Mouse (Mus musculus): ENCODE measurements around the gene Scube3. TPM values are rescaled to one million over a fixed set of nuclear protein-coding genes. Genes with fewer than 3 reads are reported as not detected.

Gene Scube3
- total RNA-seq, 2 experiments from 2014 or later, result not detected

DNA sequence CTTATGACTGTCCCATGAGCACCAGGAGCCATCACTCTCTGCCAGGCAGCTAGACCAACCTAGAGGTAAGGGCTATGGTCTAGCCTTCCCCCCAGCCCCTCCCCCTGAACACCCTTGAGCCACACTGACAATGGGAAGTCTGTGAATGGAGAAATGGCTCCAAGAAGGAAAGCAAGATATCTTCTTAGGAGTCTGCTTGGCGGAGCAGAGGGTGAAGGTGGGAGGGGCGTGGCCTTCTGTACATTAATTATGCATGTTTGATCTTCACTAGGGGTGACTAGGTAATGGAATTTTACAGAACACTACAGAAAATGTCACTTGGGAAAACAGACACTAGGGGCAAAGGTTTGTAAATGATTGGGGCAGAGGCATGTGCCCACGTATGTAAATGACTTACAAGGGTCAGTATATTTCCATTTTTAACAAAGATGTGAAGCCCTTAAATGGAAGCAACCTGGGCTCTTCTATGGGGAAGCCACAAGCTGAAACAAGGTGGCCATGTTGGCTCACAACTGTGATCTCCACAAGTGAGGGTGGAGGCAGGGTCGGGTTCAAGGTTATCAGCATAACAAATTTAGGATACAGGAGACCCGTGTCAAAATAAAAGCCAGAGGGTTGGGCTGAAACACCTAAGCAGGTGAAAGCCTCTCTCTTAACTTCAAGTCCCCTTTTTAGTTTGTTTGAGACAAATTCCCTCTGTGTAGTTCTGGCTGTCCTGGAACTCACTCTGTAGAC lies 11.4 kb upstream of the Scube3 start:
- ATAC-seq (replicated peaks; ENCODE audit: low FRiP score, low TSS enrichment, poor library complexity, severe bottlenecking), result no peak

DNA sequence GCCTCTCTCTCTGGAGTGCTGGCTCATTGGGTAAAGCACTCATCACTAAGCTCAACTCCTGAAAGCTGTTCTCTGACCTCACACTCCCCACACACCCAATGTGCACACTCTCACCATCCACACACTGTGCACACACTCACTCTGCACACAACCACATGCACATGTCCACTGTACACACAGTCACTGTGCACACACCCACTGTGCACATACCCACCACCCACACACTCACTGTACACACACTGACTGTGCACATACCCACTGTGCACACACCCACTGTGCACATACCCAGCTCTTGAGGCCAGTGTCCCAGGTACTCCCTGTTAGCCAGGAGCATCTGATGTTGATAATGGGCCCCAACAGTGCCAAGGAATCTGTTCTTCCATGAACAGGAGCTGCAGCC lies 10.8 kb upstream of the Scube3 start:
- no peak for ATAC-seq (replicated peaks; ENCODE audit: low FRiP score, low TSS enrichment, poor library complexity, severe bottlenecking)

DNA sequence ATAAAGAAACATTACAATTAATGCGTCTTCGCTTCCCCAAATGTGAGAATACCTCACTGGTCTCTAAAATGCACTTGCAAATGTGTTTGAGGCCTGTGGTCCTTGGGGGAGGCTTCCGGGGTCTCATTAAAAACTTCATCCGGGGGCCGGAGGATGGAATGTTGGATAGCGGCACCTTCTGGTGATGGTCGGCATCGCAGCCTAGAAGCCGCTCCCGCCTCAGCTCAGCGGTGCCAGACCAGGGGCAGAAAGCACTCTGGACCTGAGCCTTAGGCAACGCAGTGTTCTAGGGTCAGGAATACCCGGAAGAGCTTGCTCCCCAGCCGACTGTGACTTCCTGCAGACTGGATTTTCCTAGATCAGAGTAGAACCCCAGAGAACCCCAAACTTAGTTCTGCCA lies 8.7 kb upstream of the Scube3 start:
- peak; percentile 50; the same call in 1 of the 2 replicates for ATAC-seq (replicated peaks; ENCODE audit: low FRiP score, low TSS enrichment, poor library complexity, severe bottlenecking)

DNA sequence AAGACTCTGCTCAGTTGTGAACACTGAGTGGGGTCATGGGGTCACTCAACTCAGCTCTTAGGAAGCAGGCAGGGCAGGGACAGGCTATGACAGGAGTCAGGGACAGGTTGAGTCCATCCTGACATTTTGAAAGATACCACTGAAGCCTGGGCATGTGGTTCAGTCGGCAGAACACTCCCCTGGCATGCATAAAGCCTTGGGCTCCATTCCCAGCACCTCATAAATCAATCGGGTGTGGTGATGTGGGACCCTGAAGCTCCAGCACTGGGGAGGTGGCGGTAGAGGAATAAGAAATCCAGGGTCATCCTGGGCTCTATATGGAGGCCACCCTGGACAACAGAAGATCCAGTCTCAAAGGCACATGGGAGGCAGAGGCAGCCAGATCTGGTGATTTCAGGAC lies 6.4 kb upstream of the Scube3 start:
- ATAC-seq (replicated peaks; ENCODE audit: low FRiP score, low TSS enrichment, poor library complexity, severe bottlenecking), result no peak

DNA sequence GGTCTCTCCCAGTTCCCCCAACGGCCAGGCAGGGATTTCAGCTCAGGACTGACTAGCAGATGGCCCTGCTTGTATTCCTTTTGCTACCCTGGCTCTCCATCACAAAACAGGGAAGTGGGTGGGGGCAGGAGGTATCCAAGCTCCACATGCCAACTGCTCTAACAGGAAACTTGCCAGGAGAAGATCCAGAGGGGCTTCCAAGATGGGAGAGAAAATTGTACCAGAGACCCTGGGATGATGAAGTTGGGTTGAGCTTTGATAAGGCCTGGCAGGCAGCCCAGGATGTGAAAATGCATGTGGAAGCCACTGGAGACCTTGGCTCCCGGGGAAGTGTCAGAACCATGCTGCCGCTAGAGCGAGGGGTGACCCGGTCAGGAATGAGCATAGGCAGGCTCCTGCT lies 5.7 kb upstream of the Scube3 start:
- no peak for ATAC-seq (replicated peaks; ENCODE audit: low FRiP score, low TSS enrichment, poor library complexity, severe bottlenecking)

DNA sequence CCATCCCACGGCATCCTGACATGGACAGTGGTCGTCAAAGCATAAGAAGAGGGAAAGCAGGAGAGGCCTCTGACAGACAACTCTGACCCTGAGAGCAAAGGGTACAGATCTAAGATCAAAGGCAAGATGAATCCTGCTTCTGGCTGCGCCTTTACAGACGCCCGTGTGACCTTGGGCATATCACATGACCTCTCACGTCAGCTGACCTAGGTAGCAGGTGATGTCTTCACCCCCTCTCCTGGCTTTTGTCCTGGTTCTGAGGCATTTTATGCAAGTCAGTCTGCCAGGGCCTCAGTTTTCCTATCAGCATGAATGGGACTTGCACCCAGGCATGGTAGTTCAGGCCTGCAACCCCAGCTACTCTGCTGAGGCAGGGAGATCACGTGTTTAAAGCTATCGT lies 3.9 kb upstream of the Scube3 start:
- no peak for ATAC-seq (replicated peaks; ENCODE audit: low FRiP score, low TSS enrichment, poor library complexity, severe bottlenecking)

DNA sequence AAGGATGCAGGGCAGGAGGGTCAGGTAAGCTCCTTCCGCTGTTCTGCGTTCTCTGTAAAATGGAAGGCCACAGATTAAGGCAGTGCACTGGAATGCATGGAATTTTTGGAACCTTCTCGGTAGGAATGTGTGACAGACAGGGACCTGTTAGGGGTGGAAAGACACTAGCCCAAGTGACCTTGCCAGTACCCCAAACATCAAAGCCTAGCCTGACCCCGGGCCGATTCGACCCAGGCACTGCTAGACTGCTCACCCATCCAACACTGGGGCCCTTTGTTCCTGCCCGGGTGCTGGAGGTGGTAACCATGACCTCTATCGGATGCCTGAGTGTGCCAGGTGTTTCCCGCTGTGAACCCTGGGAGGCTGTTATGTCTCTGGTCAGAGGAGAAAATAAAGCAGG lies 3.3 kb upstream of the Scube3 start:
- ATAC-seq (replicated peaks; ENCODE audit: low FRiP score, low TSS enrichment, poor library complexity, severe bottlenecking), result no peak

DNA sequence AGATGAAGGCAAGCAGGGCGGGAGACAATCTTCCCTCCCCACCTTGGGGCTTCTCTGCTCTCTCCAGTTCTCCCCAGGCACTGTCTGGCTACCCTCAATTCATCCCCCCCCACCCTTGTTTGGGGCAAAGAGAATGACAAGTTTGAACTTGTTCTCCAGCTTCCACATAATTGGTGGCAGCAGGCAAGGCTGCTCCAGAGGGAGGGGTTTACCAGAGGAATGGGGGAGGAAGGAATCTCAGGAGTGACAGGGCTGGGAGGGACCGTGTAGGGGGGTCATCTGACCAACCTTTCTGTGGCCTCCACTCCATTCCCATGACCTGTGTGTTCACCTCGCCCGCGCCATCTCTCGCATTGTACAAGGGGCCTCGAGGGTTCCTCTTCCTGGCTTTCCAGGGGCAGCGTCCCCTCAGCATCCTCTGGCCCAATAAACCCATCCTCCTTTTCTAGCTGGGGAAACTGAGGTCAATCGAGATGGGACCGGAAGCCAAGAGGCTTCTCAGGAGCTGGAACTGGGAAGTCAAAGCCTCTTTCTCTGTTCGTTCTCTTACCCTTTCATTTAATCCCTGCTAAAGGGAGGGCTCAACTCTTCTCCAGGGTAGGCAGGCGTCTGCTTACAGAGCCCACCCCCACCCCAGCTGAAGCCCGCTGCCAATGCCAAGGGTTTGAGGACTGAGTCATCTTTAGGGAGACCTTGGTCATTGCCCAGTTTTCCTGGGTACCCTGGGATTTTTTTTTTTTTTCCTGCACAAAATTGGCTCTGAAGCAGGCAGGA lies 1.3 kb upstream of the Scube3 start:
- ATAC-seq (replicated peaks; ENCODE audit: low FRiP score, low TSS enrichment, poor library complexity, severe bottlenecking), result no peak

DNA sequence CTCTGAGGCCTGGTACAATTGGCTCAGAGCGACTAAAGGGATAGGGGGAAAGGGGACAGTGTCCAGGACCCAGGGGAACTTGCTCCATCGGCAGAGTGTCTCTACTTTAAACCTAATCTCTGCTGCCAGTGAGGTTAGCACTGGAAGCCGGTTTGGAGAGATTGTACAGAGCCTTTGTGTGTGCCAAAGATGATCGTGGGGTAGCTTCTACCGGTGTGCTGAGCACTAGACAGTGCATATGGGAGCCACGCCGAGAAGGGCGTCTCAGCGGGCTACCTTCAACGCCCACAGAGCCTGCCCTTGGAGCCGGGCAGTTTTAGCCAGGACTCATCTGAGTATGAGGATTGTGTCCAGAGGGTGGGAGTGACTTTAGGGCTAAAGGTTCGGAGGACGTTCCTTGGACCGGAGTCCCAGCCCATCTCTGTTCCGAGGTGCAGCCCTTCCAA lies 713 bp upstream of the Scube3 start:
- ATAC-seq (replicated peaks; ENCODE audit: low FRiP score, low TSS enrichment, poor library complexity, severe bottlenecking), result 0 out of 2 replicates have a peak, but pooled peaks have one; percentile 36

DNA sequence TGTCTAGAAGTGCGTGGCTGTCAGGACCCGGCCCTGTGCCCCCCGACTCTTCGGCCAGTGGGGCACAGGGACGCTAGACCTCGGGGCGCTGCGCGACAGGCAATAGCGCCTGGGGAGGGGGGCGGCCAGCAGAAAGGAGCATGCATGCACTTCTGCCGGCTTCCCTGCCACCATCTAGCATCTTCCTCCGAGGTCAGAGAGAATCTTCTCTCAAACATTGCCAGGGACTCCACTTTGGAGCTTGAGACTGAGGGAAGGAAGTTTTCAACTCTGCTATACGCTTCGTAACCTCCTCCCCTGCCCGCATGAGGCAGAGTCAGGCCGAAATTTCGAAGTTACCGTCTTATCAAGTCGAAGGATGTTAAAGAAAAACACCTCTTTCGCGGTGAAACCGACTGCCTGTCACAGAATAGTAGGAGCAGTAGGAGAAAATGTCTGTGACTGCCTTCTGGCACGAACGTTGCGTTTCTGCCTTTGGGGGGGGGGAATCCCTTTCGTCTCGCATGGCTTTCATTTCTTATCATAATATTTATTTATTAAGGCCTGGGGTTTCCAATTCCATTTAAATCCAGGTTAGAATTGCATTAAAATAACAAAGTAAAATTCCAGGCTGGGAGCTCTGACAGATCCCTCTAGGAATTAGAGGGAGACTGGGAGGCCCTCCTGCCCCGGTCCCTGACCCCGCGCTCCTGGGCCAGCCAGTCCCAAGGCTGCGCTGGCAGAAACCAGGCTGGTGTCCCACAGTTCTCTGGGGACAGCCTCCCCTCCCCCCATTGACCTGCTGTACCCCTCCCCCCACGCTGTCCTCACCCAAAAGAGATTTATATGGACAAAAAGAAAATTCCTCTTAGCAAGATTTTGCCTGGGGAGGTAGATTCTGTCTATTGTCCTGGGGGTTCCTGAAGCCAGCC lies 1.0 kb downstream of the Scube3 start:
- ATAC-seq (replicated peaks; ENCODE audit: low FRiP score, low TSS enrichment, poor library complexity, severe bottlenecking), result no peak

DNA sequence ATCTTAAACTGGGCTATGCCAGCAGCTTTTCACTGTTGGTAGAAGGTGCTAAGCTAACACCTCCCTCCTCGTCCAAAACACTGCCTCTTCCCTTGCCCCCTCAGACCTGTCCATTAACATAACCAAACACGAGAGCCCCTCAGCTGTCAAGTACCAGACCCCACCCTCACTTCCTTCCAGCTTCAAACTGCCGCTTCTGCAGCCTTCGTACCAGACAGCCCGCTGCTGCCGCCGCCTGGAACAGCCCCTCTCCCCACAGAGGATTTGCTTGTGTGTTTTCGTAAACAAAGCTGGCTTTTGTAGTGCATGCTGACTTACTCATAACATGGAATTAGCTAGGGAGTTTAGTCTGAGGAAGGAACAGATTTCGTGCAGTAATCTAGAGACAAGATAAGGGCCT lies 1.8 kb downstream of the Scube3 start:
- ATAC-seq (replicated peaks; ENCODE audit: low FRiP score, low TSS enrichment, poor library complexity, severe bottlenecking), result no peak

DNA sequence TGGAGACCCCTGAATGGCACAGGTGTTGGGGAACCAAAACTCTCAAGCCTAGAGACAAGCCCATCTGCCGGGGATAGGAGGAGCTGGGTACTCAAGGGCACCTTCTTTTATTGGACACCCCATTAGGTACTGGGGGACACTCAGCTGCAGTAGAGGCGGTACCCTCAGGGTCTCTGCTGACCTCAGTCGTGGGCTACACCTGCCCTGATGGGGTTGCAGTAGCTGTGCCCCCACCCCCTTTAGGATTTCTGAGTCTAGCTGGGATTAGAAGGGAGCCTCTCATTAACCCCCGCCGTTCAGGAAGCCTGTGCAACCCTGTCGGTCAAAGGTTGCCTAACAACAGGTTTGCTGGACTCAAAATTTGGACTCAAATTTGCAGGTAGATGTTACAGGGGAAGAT lies 2.3 kb downstream of the Scube3 start:
- no peak for ATAC-seq (replicated peaks; ENCODE audit: low FRiP score, low TSS enrichment, poor library complexity, severe bottlenecking)

DNA sequence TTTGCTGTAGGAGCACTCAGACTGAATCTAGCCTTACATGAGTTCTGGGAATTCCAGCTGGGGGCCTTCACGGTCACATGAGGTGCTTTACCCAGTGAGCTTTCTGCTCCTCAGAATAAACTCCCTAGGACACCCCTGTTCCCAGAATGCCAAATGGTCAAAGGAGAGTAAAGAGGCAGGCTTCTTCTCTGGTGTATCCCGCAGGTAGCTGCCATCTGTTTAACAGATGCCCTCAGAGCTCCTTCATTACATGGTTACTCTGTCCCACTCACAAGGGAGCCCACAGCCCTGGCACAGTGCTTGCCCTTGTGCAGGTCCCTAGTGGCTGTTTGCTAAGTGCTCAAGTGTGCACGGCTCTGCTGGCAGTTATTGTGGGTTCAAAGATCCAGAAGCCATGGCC lies 6.3 kb downstream of the Scube3 start:
- ATAC-seq (replicated peaks; ENCODE audit: low FRiP score, low TSS enrichment, poor library complexity, severe bottlenecking), result no peak

DNA sequence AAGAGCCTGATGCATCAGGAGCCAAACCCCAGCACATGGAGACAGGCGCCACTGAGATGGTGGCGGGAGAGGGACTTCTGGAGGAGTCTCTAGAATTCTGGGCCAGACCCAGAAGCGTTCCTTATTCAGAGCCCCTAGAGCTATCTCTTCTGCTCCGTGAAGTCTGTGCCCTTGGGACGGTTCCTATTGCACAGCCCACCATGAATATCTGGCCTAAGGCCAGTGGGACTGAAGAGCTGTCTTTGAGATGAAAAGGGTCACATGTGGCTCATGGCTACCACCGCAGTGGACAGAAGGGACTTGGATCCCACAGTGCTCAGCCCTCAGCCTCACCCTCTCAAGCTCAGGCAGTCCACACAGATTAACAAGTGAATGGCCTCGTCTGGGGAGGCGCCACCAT lies 7.8 kb downstream of the Scube3 start:
- ATAC-seq (replicated peaks; ENCODE audit: low FRiP score, low TSS enrichment, poor library complexity, severe bottlenecking), result no peak

DNA sequence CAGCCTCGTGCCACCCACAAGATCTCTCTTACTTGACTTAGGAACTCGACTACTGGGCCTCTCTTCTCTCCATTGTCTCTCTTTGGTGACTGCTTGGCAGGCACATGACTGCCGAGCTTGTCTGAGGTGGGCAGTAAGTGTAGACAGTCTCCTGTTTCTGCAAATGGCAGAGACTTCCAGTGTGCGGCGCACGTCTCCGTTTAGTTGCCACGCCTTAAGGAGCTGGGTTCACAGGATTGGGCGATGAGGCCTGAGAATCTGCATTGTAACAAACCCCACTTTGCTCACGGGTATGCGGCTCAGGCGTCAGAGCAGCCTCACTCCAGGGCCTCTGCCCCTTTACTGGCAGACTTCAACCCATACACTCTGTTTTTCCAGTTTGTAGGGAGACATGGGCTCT lies 8.5 kb downstream of the Scube3 start:
- no peak for ATAC-seq (replicated peaks; ENCODE audit: low FRiP score, low TSS enrichment, poor library complexity, severe bottlenecking)

DNA sequence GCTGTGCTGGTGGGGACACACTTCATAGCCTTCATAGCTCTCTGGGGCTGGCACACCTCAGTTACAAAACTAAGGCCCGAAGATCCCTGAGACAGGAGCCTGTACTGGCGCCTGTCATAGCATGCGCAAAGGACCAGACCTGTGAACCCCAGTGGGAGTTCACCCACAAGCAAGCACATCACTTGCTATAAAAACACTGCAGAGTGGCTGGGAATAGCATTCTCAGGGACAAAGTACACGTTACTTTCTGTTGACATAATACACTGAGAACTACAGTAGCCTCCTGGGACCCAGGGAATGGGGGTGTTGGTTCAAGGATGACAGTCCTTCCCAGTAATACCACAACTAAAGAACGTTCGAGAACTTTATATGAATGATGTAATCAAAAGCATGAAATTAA lies 11.2 kb downstream of the Scube3 start:
- ATAC-seq (replicated peaks; ENCODE audit: low FRiP score, low TSS enrichment, poor library complexity, severe bottlenecking), result no peak

DNA sequence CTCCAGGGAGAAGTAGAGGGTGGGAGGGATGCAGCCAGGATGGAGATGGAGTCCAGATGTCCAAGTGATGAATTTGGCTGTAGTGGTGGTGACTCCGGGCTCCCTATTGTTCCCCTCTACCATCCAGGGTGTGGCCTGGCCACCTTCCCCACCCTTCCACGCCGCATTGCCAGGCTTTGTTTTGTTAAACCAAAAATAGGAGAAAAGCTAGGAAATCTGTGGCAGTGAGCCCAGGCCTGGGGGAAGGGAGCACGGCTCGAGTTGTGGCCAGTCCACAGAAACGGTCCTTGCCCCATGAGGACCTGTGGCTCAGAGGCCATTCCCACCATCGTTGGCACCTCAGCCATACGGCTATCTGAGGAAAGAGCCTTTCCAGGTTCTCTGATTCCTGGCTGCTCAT lies 13.0 kb downstream of the Scube3 start:
- no peak for ATAC-seq (replicated peaks; ENCODE audit: low FRiP score, low TSS enrichment, poor library complexity, severe bottlenecking)

DNA sequence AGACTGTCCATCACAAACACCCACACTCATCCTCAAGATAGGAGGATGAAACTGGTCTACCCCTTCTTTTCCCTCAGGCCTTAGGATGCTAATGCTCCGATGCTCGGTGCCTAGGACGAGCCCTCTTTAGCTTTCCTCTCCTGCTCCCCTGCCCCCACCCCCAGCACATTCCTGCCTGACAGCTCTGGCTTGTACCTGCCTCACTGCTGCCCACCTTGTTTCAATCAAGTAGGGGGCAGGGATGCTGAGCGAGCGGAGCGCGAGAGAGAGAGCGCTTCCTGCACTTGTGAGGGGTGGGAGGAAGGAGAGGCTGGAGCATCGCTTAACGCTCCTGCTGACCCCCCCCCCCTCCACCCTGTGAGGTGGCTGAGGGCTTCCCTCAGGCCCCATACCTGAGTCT lies 18.4 kb downstream of the Scube3 start:
- ATAC-seq (replicated peaks; ENCODE audit: low FRiP score, low TSS enrichment, poor library complexity, severe bottlenecking), result no peak

DNA sequence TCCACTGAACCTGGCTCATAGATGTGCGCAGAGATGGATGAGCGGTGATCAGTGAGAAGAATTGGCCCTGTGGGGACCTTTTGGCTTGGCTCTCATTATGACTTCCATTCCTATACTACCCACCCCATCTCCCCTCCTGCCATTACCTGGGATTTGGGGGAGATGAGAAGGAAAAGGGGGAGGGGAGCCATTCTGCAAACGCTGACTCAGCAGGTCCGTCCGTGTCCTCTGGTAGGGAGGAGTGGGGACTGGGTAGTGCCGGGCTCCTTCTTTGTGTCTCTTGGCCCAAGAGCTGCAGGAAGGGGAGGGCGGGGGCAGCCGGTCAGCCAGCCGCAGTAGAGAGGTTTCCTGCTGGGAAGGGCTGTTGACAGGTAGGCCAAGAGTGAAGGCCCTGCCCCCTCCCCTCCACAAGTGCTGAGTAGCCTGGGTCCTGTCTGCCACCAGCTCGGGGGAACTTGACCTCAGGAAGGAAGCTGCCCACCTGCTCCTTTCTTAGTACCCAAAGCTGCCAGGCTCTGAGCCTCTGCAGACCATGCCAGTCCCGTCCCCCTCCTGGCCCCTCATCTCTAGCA lies 19.5 kb downstream of the Scube3 start:
- ATAC-seq (replicated peaks; ENCODE audit: low FRiP score, low TSS enrichment, poor library complexity, severe bottlenecking), result no peak

DNA sequence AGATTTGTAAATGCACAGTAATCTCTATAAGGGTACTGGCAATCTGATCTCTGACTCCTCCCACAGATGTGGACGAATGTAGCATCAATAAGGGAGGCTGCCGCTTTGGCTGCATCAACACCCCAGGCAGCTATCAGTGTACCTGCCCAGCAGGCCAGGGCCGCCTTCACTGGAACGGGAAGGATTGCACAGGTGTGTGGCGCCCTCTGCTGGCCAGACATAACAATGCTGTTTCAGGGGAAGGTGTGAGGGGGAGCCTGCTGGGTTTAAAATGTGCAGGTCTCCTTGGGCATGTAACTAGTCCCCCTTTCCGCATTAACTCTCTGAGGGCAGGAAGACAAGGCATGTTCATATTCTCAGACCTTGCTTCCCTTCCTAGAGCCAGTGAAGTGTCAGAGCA lies 21.7 kb downstream of the Scube3 start:
- ATAC-seq (replicated peaks; ENCODE audit: low FRiP score, low TSS enrichment, poor library complexity, severe bottlenecking), result peak; percentile 61

Data from megakaryocyte-erythroid progenitor cell, adult 5-6 weeks (primary cell).